Mouse (Mus musculus): ENCODE data around the gene Aanat. TPM values are rescaled to one million over a fixed set of nuclear protein-coding genes. Genes with fewer than 3 reads are reported as not detected.

Gene Aanat
- polyA plus RNA-seq, 1 experiment from 2014 or later, result not detected

DNA sequence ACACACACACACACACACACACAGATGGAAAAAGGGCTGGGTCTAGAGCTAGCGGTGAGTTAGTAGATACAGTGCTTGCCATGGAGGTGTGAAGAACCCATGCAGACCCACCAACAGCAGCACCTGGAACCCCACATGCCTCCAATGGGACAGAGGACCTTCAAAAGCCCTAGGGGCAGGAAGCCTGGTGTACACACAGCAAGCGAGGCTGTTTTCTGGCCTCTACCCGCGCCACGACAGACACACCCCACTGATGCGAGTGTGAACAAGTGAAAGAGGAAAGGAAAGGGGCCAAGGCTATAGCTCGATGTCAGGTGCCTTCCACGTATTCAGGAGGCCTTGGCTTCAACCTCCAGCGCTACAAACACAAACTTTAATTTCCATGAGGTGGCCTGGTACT, 25.7 kb downstream of the Aanat start:
- TF ChIP-seq CTCF (IDR thresholded peaks at IDR 0.05), result no peak
- TF ChIP-seq EP300 (IDR thresholded peaks at IDR 0.05), result no peak
- H3K27me3 ChIP-seq (replicated peaks; ENCODE audit: insufficient read depth, low read length), result no peaks in the 10 kb centered on the region
- H3K9ac ChIP-seq (replicated peaks; ENCODE audit: low read depth), result no peak overlapping the region
- H3K27ac ChIP-seq (ENCODE audit: low read length), result no peak overlapping the region
- WGBS, result 81% methylated on average over 9 of the region's 9 CpGs
- H3K4me3 ChIP-seq (ENCODE audit: low read depth, low read length), result no peak overlapping the region
- ATAC-seq (no peak), DNase-seq (ENCODE audit: low spot score) (no peak)
- H3K4me2 ChIP-seq (replicated peaks; ENCODE audit: low read depth, low read length), result no peak overlapping the region
- peaks cover 18% of the 10 kb centered on the region; the same call in 1 of the 2 replicates for H3K4me1 ChIP-seq (ENCODE audit: insufficient read depth, low read depth, low read length)
- H3K36me3 ChIP-seq (ENCODE audit: insufficient read depth, low read length), result peaks cover 5% of the 10 kb centered on the region
- no peaks in the 10 kb centered on the region for H3K9me3 ChIP-seq (ENCODE audit: low read length)

DNA sequence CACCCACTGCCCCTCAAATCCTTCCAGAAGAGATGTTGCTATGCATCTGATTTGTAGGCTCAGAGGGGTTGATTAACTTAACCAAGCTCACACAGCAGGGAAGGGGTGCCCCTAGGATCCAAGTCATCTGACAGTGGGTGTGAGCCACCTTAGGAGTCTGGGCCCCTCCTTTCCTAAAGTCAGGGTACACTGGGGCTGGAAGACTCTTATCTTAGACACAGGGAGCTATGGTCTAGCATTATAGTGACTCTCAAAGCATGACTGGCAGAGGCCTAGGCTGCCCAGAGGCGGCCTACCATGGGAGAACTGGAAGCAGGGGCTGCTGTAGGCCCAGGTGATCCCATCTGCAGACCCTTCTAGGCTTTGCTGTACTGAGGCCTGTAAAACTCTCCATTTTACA, 26.3 kb downstream of the Aanat start:
- TF ChIP-seq CTCF (IDR thresholded peaks at IDR 0.05) (no peak), EP300 (IDR thresholded peaks at IDR 0.05) (no peak)
- ATAC-seq, result no peak
- peaks cover 5% of the 10 kb centered on the region; the same call in 1 of the 2 replicates for H3K36me3 ChIP-seq (ENCODE audit: insufficient read depth, low read length)
- no peak overlapping the region for H3K4me3 ChIP-seq (ENCODE audit: low read depth, low read length)
- H3K9me3 ChIP-seq (ENCODE audit: low read length), result no peaks in the 10 kb centered on the region
- H3K4me1 ChIP-seq (ENCODE audit: insufficient read depth, low read depth, low read length), result peaks cover 25% of the 10 kb centered on the region
- no peaks in the 10 kb centered on the region for H3K27me3 ChIP-seq (replicated peaks; ENCODE audit: insufficient read depth, low read length)
- DNase-seq (ENCODE audit: low spot score), result no peak
- no peak overlapping the region for H3K4me2 ChIP-seq (replicated peaks; ENCODE audit: low read depth, low read length)
- WGBS, result 95% methylated on average over 1 of the region's 1 CpGs
- H3K27ac ChIP-seq (ENCODE audit: low read length), result no peak overlapping the region
- no peak overlapping the region for H3K9ac ChIP-seq (replicated peaks; ENCODE audit: low read depth)

DNA sequence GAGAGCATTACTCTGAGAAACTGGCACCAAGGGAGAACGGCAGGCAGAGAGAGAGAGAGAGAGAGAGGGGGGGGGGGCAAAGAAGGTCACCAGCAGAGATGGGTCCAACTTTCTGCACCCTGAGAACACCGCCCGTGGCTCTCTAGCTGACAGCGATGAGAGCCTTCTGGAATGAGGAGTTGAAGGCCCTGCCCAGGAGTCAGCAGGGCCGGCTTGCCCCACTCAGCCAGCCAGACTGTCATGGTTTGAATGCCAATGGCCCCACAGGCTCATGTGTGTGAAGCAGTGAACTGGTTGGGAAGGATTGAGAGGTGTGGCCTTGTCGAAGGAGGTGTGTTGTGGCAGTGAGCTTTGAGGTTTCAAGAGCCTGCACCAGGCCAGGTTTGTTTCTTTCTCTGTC, 27.0 kb downstream of the Aanat start:
- 60% methylated on average over 6 of the region's 6 CpGs for WGBS
- H3K4me2 ChIP-seq (replicated peaks; ENCODE audit: low read depth, low read length), result no peak overlapping the region

DNA sequence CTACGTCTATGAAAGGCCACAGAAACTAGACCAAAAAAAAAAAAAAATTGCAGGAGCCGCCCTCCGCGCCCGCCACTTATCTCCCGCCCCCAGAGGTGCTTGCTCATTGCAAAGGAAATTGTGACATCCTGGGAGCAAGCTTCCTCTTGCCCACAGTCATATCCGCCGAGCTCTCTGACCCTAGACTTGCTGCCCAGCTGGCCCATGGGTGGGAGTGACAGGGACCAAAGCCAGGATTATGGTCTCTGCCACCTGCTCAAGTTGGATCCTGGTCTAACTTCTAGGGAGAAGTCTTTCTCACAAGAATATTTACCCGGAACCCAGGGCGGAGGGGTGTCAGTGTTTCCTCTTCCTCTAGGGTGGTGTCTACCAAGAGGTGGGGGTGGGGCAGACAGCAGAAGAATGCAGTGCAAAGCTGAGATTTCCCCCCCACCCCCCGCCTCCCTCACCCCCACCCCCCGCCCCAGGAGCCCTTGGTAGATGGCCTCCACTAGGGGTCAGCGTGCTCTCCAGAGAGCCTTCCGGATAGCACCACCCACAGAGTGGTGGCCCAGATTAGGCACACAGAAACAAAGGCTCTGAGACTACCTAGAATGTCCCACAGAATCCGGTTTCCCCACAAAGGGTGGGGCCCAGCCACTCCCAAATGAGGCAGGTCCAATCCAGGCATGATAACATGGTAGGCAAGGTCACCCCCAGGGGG, 29.7 kb downstream of the Aanat start:
- no peaks in the 10 kb centered on the region for H3K9me3 ChIP-seq (ENCODE audit: low read length)
- WGBS, result 10% methylated on average over 15 of the region's 15 CpGs
- TF ChIP-seq CTCF (IDR thresholded peaks at IDR 0.05) (peak; percentile 55), EP300 (IDR thresholded peaks at IDR 0.05) (peak; percentile 87)
- H3K27ac ChIP-seq (ENCODE audit: low read length), result peak overlapping the region; percentile 92
- H3K4me2 ChIP-seq (replicated peaks; ENCODE audit: low read depth, low read length), result peak overlapping the region; percentile 34
- H3K27me3 ChIP-seq (replicated peaks; ENCODE audit: insufficient read depth, low read length), result no peaks in the 10 kb centered on the region
- H3K36me3 ChIP-seq (ENCODE audit: insufficient read depth, low read length), result no peaks in the 10 kb centered on the region
- peak; percentile 76 for ATAC-seq
- no peak overlapping the region for H3K4me3 ChIP-seq (ENCODE audit: low read depth, low read length)
- no peak overlapping the region for H3K9ac ChIP-seq (replicated peaks; ENCODE audit: low read depth)
- H3K4me1 ChIP-seq (ENCODE audit: insufficient read depth, low read depth, low read length), result peaks cover 58% of the 10 kb centered on the region
- DNase-seq (ENCODE audit: low spot score), result peak; percentile 93

More for the DNA sequence above, 27.0 kb downstream of the Aanat start:
- H3K9ac ChIP-seq (replicated peaks; ENCODE audit: low read depth), result no peak overlapping the region
- no peaks in the 10 kb centered on the region for H3K27me3 ChIP-seq (replicated peaks; ENCODE audit: insufficient read depth, low read length)
- H3K9me3 ChIP-seq (ENCODE audit: low read length), result no peaks in the 10 kb centered on the region
- TF ChIP-seq CTCF (IDR thresholded peaks at IDR 0.05), result no peak
- no peak for TF ChIP-seq EP300 (IDR thresholded peaks at IDR 0.05)
- DNase-seq (ENCODE audit: low spot score) (no peak), ATAC-seq (no peak)
- peaks cover 5% of the 10 kb centered on the region; the same call in 1 of the 2 replicates for H3K36me3 ChIP-seq (ENCODE audit: insufficient read depth, low read length)
- H3K4me3 ChIP-seq (ENCODE audit: low read depth, low read length), result no peak overlapping the region
- H3K27ac ChIP-seq (ENCODE audit: low read length), result no peak overlapping the region
- peaks cover 32% of the 10 kb centered on the region for H3K4me1 ChIP-seq (ENCODE audit: insufficient read depth, low read depth, low read length)

DNA sequence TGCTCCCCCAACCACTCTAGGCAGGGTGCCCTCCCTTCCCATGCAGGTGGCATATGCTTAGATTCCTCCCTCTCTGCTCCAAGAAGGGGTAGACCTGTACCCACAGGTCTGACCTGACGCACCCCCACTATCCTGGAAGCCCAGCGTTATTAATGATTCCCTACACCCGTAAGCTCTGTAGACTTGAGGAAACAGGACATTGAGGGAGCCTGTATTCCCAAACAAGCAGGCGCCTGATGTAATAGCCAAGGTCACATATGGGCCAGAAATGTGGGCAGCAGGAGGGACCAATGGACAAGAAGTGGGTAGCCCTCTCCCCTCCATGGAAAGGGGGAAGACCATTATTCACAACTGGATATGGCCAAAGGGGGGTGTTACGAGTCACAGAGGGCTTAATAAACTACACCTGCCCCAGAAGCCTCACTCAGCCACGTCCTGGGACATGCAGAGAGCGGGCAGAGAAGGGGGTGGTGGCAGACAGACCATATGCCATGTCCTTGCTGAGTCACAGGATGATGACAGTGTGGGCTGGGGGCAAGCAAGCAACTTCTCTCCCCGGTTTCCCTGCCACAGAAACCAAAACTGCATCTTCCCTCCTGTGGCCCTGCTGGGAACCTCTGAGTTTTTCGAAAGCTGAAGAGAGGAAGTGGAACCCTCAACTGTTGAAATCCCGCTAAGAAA, 30.3 kb downstream of the Aanat start:
- TF ChIP-seq EP300 (IDR thresholded peaks at IDR 0.05) (no peak), CTCF (IDR thresholded peaks at IDR 0.05) (no peak)
- no peaks in the 10 kb centered on the region for H3K9me3 ChIP-seq (ENCODE audit: low read length)
- WGBS, result 57% methylated on average over 10 of the region's 10 CpGs

DNA sequence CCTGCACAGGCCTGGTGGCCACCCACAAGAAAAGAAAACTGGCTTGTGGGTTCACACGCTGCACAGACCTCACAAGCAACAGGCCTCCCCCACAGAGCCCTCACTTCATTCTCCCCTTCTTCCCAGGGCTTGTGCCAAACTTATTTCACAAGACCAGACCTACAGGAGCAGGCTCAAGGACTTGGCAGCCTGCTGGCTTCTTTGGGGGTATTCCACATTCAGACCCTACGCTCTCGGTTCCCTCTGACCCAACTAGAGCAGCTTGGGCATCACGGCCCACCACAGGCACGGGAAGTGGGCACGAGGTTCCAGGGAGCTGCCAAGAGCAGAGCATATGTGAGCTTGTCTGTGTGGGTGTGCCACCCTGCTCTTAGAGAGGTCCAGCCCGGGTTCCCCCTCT, 31.4 kb downstream of the Aanat start:
- 54% methylated on average over 7 of the region's 7 CpGs for WGBS
- TF ChIP-seq CTCF (IDR thresholded peaks at IDR 0.05) (no peak), EP300 (IDR thresholded peaks at IDR 0.05) (0 out of 2 replicates have a peak, but pooled peaks have one; percentile 40)
- ATAC-seq (no peak), DNase-seq (ENCODE audit: low spot score) (peak; percentile 82)
- Histone ChIP-seq H3K4me2 (replicated peaks; ENCODE audit: low read depth, low read length) (peak overlapping the region; percentile 14; the same call in 1 of the 2 replicates), H3K9ac (replicated peaks; ENCODE audit: low read depth) (no peak overlapping the region), H3K36me3 (ENCODE audit: insufficient read depth, low read length) (no peaks in the 10 kb centered on the region), H3K4me3 (ENCODE audit: low read depth, low read length) (no peak overlapping the region), H3K4me1 (ENCODE audit: insufficient read depth, low read depth, low read length) (peaks cover 70% of the 10 kb centered on the region), H3K9me3 (ENCODE audit: low read length) (no peaks in the 10 kb centered on the region), H3K27me3 (replicated peaks; ENCODE audit: insufficient read depth, low read length) (no peaks in the 10 kb centered on the region), H3K27ac (ENCODE audit: low read length) (peak overlapping the region; percentile 92)

More for the DNA sequence above, 30.3 kb downstream of the Aanat start:
- peaks cover 60% of the 10 kb centered on the region for H3K4me1 ChIP-seq (ENCODE audit: insufficient read depth, low read depth, low read length)
- H3K4me3 ChIP-seq (ENCODE audit: low read depth, low read length), result no peak overlapping the region
- peak overlapping the region; percentile 34 for H3K4me2 ChIP-seq (replicated peaks; ENCODE audit: low read depth, low read length)
- H3K27ac ChIP-seq (ENCODE audit: low read length), result peak overlapping the region; percentile 92
- ATAC-seq (no peak), DNase-seq (ENCODE audit: low spot score) (peak; percentile 54)
- H3K36me3 ChIP-seq (ENCODE audit: insufficient read depth, low read length), result no peaks in the 10 kb centered on the region
- no peak overlapping the region; the same call in 1 of the 2 replicates for H3K9ac ChIP-seq (replicated peaks; ENCODE audit: low read depth)
- H3K27me3 ChIP-seq (replicated peaks; ENCODE audit: insufficient read depth, low read length), result no peaks in the 10 kb centered on the region

Data from lung, postnatal 0 days (tissue).